Mouse (Mus musculus): ENCODE results near the gene E130208F15Rik.

DNA sequence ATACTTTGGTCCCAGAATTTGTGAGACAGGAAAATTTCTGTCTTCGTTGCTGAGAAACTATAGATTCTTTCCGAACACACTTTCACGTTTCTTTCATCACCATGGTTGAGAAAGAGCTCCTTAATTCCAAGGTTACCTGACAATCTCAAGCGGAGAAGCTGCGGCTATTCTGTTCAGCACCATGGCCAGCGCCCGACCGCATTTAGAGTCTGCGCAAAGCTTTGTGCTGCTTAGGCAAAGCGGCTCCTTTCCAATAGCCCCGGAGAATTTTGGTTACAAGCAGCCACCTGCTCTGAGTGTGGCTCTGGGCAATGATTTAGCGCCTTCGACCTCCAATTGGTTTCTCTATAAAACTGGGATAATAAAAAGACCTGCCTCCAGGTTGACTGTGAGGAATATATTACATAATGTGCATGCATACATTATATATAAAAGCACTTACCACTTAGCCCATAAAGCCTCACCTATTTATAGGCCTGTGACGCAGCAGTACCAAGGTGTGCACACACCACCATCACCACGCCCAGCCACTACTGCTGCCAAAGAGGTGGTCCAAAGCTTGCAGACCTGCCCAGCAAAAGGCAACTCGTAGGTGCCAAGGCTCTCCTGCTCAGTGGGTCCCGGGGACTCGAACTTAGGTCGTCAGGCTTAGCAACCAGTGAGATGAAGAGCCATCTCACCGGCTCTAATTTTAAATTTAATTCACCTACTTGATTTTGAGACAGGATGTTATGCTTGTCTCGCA is 25.3 kb downstream of the E130208F15Rik start:
- TF ChIP-seq CTCF (IDR thresholded peaks at IDR 0.05; ENCODE audit: low read depth, low read length) (no peak), POLR2A (IDR thresholded peaks at IDR 0.05; ENCODE audit: borderline replicate concordance, low read depth, low read length) (no peak)
